27 mouse cellular contexts compared by ENCODE assay signal in the genomic region with DNA sequence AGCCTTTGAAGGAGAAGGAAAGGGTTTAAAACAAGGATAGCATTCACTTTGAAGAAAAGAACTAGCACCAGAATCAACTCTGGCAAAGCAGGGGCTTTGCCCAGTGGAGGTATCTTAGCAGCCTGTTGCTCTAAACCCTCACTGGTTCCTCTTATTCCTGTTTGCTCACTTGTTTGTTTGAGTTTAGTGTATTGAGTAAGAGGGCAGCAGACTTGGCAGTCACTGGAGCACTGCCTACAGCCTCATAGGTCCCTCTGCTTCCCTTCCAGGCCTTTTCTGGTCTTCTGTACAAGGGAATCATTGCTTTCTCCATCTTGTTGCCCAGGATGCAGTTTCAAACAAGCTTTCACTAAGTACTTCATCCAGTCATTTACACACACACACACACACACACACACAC. TPM values are rescaled to one million over a fixed set of nuclear protein-coding genes. Genes with fewer than 3 reads are reported as not detected.
"Had no signal": no experiment of that assay in that cellular context is flagged by ENCODE, and none has a peak within 500 bp of the region (broad histone marks: within the 10 kb centered on the region; RNA-seq: fewer than 3 reads in every experiment).

No protein-coding gene starts in this region.

- H3K36me3 ChIP-seq: limb, embryonic 12.5 days; limb, embryonic 15.5 days had no signal

- ATAC-seq: inflammation-experienced regulatory T-cells, adult 6 months; intestine, embryonic 16.5 days had no signal

- H3K4me2 ChIP-seq: limb, embryonic 12.5 days; limb, embryonic 15.5 days; lung, embryonic 14.5 days; midbrain, embryonic 11.5 days had no signal

- H3K27me3 ChIP-seq: limb, embryonic 12.5 days; limb, embryonic 15.5 days had no signal

- H3K27ac ChIP-seq: limb, embryonic 12.5 days; limb, embryonic 15.5 days; stomach, postnatal 0 days had no signal

- H3K4me3 ChIP-seq: limb, embryonic 12.5 days; limb, embryonic 15.5 days had no signal

- H3K9me3 ChIP-seq: limb, embryonic 12.5 days; limb, embryonic 15.5 days had no signal

- DNase-seq: kidney, adult 18-20 months; kidney, adult 9 months; kidney, postnatal 14 days; kidney, postnatal 4 days; left cerebral cortex, postnatal 4 days; lung, embryonic 14.5 days; lung, postnatal 14 days; midbrain, embryonic 14.5 days; right cerebral cortex, postnatal 4 days; thymus, adult 2 months; thymus, postnatal 14 days; thymus, postnatal 4 days had no signal

- H3K9ac ChIP-seq: limb, embryonic 12.5 days; limb, embryonic 15.5 days; lung, embryonic 14.5 days had no signal

- H3K4me1 ChIP-seq: limb, embryonic 12.5 days; limb, embryonic 15.5 days had no signal

RNA-seq across cellular contexts. Expression of a gene that starts 3.5 kb away (rescaled TPM):
- total RNA-seq: layer of hippocampus, adult 18-20 months; layer of hippocampus, postnatal 14 days; left cerebral cortex, adult 8-10 months; left cerebral cortex, postnatal 14 days; left cerebral cortex, postnatal 4 days; megakaryocyte progenitor cell, adult 5-6 weeks; megakaryocyte-erythroid progenitor cell, adult 5-6 weeks; midbrain, postnatal 0 days had no signal
- polyA plus RNA-seq: inflammation-experienced regulatory T-cells, adult 6 months; limb, embryonic 12.5 days; lung, embryonic 14.5 days; midbrain, embryonic 11.5 days; midbrain, embryonic 14.5 days; midbrain, postnatal 0 days; neural tube, embryonic 11.5 days; neural tube, embryonic 14.5 days had no signal

RNA-seq across cellular contexts. Expression of a gene that starts 51.9 kb away (rescaled TPM):
- total RNA-seq: megakaryocyte-erythroid progenitor cell, adult 5-6 weeks had no signal
